Mouse (Mus musculus): Measurements from ENCODE around the gene Pid1. TPM values are rescaled to one million over a fixed set of nuclear protein-coding genes. Genes with fewer than 3 reads are reported as not detected.

Gene Pid1
- 29.2 and 37.3 TPM in 2 replicates for polyA plus RNA-seq (2012; rRNA removed)

GRCm38 (mm10) chr1:84363967-84364366, at the start of gene Pid1:
Gene Pid1, minus strand, starts transcription at chr1:84364180.

